Mouse (Mus musculus) brain, embryonic 14.5 days (tissue): Measurements from ENCODE around the gene Zfp185. TPM values are rescaled to one million over a fixed set of nuclear protein-coding genes. Genes with fewer than 3 reads are reported as not detected.
"Not testable (repeated sequence)": the region's sequence is repeated elsewhere in the genome, so short reads cannot be mapped to it uniquely, and the experiment has no call there.

Source experiments
- DNase-seq: peaks from one replicate; pipeline ENCODE4 v3.0.0-alpha.2; 2011; ENCODE audit warnings: low read depth
- CTCF ChIP-seq: fragments of 200-500 bp; IDR thresholded peaks from 2 replicates; pipeline ENCODE4 v1.5.1; 2012; ENCODE audit warnings: inconsistent platforms, mild to moderate bottlenecking, moderate library complexity, borderline replicate concordance; ENCODE audit not compliant: insufficient read depth, insufficient read length; ENCODE audit errors: extremely low read depth
- POLR2A ChIP-seq: fragments of 200-500 bp; IDR thresholded peaks from 2 replicates; pipeline ENCODE4 v1.6.1; 2012; ENCODE audit warnings: mild to moderate bottlenecking, inconsistent platforms, borderline replicate concordance; ENCODE audit not compliant: poor library complexity, insufficient read depth, insufficient read length, severe bottlenecking; ENCODE audit errors: extremely low read depth
- polyA plus RNA-seq: library from polyadenylated mRNA; depleted of rRNA; stranded (reverse); fragments of >200 nt; gene quantifications from 2 replicates; pipeline ENCODE4 v1.2.3, GENCODE M21; 2012; rRNA removed

Gene Zfp185
- polyA plus RNA-seq, 1 experiment, result 1.5 TPM

- peak; percentile 78 for DNase-seq
- TF ChIP-seq CTCF (no peak), POLR2A (no peak)
These were observed 76.6 kb downstream of the Zfp185 start for GRCm38 (mm10) chrX:73063512-73064414.

- DNase-seq, result peak; percentile 7
- no peak for TF ChIP-seq POLR2A
- no peak for TF ChIP-seq CTCF
These were observed 77.3 kb downstream of the Zfp185 start, which contains the start of gene Pnma3 for GRCm38 (mm10) chrX:73064415-73064793. Gene Pnma3 (plus strand): TSS chrX:73064787.

- DNase-seq, result not testable (repeated sequence)
These were observed 79.7 kb downstream of the Zfp185 start for GRCm38 (mm10) chrX:73066765-73067312.

Other genes with a start within 250 kb of the Zfp185 start
- 3.7 and 5.1 TPM in 2 replicates for gene Gabrq, start 162.2 kb upstream of the Zfp185 start, polyA plus RNA-seq
- gene Cetn2, start 68.9 kb upstream of the Zfp185 start, polyA plus RNA-seq, result 36.5 and 39.7 TPM in 2 replicates
- 41.6 and 42.6 TPM in 2 replicates for gene Nsdhl, start 68.8 kb upstream of the Zfp185 start, polyA plus RNA-seq
- 0.07 and 0.11 TPM in 2 replicates for gene Pnma5, start 49.8 kb downstream of the Zfp185 start, polyA plus RNA-seq
- gene Pnma3, start 77.4 kb downstream of the Zfp185 start, polyA plus RNA-seq, result 14.5 and 15.1 TPM in 2 replicates
- 0.93 TPM in 1 of 2 replicates, not detected in the other for gene Xlr4a, start 95.1 kb downstream of the Zfp185 start, polyA plus RNA-seq
- 1.7 and 4.0 TPM in 2 replicates for gene Xlr3a, start 109.8 kb downstream of the Zfp185 start, polyA plus RNA-seq
- 0.94 and 1.1 TPM in 2 replicates for gene Gm14685, start 129.7 kb downstream of the Zfp185 start, polyA plus RNA-seq
- gene Xlr5b, start 161.5 kb downstream of the Zfp185 start, polyA plus RNA-seq, result not detected in 2 replicates
- gene DXBay18, start 162.1 kb downstream of the Zfp185 start, polyA plus RNA-seq, result 0.26 and 0.71 TPM in 2 replicates
- not detected in 2 replicates for gene Spin2d, start 189.7 kb downstream of the Zfp185 start, polyA plus RNA-seq
- 3.7 and 13.7 TPM in 2 replicates for gene Xlr3b, start 204.9 kb downstream of the Zfp185 start, polyA plus RNA-seq
- 0.25 and 0.97 TPM in 2 replicates for gene Xlr4b, start 227.0 kb downstream of the Zfp185 start, polyA plus RNA-seq
- gene F8a, start 241.0 kb downstream of the Zfp185 start, polyA plus RNA-seq, result 19.7 and 22.1 TPM in 2 replicates